Mouse (Mus musculus) T-helper 1 cell (primary cell): ENCODE measurements around the gene Tmem97.
"Not testable (repeated sequence)": the region's sequence is repeated elsewhere in the genome, so short reads cannot be mapped to it uniquely, and the experiment has no call there.

Experiments
- in situ Hi-C: fragments of 300-600 bp; cut with MboI, MseI; formaldehyde crosslinking; loops from one replicate; pipeline ENCODE4 v1.15.1; 2025; ENCODE audit warnings: high pct_unique_total_duplicates

Gene Tmem97

DNA sequence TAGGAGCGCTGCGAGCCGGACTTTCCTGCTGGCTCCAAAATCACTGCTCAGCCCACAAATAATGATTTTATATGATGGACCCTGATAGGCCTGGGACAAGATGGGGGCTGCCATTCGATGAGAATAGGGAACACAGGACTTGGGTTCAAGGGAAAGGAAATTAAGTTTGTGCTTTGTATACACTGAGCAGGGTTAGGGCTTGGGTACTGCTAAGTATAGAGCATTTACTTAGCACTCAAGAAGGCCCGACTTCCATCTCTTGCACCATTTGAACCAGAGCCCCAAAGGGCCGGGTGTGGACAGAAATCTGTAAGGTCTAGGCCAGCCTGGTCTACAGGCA, 452 bp upstream of the Tmem97 start:
- in situ Hi-C loops = no loop called here

DNA sequence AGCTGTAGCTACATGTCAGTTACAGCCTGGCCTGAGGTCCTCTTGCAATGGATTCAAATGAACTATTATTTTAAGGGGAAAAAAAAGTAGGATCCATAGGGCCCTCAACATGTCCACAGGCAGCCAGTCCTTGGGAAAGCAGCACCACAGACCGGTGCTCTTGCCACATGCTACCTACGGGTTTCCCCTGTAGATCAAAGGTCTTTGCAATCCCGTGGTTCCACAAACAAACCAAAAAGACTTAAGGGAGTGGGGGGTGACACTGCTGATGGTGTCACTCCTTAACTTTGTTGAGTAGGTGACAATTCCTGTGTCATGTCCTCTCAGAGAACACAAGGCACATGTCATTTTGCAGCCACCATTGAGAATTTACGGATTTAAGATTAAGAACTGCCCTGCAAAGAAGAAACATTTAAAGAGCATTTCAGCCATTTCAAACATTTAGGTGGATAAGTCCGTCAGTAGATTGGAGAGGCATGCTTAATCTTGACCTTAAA, 1.0 kb downstream of the Tmem97 start:
- in situ Hi-C loops = no loop called here

DNA sequence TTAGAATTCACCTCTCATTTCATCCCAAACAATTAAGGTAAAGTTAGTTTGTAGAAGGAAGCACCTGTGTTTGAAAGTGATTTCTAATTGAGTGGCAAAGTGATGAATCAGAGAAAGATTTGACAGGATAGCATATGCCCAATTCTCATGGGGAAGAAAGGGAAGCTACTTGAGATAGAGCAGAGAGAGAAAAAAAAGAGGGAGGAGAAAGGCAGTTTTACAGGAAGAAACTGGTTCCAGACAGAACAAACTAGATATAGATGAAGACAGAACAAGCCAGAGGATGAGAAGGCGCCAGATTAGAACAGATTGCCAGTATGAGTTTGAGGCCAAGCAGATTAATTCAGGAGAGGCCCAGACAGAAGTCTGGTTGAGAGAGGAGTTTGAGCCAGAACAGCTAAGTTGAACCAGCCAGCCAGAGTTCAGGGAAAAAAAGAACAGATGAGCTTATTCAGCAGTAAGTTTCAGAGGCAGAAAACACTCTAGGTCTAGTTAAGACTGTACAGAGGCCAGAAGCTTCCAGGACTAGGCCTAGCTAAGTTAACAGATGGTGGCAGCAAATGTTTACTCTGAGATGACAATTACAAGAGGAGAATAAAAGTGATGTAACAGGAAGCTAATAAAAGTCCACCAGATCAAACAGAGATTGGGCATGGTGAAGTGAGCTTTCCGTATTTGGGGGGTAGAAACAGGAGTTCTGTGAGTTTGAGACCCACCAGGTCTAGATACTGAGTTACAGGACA, 2.7 kb downstream of the Tmem97 start:
- in situ Hi-C loops = no loop called here

- in situ Hi-C loops = no loop called here
Measured at GRCm38 (mm10) chr11:78545181-78545580, 5.4 kb downstream of the Tmem97 start.

DNA sequence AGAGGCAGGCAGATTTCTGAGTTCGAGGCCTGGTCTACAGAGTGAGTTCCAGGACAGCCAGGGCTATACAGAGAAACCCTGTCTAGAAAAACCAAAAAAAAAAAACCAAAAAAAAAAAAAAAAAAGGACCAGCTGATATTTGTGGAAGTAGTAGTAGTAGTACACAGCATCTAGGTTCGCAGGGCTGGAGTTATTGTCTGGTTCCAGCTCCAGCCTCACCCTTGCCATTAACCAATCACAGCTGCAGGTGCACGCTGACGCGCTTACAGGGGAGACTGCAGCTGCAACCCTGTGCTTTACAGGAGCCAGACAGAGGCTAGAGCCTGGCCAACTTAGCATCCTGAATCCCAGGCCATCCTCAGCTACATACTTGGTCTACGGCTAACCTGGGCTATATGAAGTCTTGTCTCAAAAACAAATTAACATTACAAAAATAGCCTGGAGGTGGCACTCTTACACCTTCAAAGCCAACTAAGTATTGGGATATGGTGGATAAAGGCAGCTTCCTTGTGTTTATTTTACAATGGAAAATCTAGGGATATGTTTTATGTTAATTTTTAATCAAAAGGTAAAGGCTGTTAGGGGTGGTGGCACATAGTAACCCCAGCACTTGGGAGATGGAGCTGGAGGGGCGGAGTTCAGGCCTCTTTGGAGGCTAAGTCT, 6.0 kb downstream of the Tmem97 start:
- in situ Hi-C loops = no loop called here

DNA sequence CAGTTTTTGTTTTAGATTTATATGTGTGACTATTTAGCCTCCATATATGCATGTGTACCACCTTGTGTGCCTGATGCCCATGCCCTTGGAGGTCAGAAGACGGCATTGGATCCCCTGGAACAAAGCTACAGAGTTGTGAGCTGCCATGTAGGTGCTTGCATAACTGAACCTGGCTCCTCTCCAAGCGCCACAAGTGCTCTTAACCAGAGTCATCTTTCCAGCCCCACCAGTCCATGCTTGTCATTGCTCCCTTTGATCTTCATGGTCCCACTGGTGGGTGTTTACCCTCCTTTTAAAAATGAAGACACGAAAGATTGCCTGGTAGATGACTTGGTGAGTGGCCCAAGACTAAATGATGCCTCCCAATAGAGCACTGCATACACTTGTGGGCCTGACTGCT, 10.2 kb downstream of the Tmem97 start:
- in situ Hi-C loops = no loop called here

GRCm38 (mm10) chr11:78536690-78537084, 13.9 kb downstream of the Tmem97 start:
- in situ Hi-C loops = no loop called here

DNA sequence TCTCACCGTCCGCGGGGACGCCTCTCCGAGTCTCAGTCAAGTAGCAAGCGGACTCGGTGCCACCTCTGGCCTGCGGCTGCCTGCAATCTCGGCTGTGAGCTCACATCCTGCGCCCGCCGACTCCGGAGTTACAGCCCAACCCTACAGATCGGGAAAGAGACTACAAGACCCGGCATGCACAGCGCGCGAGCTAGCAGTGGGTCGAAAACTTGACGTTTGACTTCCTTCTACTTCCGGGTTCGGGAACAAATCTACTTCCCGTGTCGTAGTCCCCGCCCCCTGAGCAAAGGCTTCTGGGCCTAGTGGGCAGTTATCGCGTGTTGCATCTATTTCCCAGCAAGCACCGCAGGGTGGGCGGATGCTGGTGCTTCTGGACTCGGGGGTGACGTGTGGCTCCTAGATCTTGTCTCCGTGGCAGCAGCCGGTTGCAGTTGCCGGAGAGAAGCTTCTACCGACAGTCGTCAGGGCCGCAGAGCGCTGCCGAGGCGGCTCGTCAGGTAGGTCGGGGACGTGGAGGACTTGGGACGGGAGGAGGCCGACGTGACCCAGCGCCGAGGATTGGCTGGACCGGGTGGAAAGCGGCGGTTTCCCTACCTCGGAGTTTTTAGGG, 14.4 kb downstream of the Tmem97 start, which contains the start of the genes Tnfaip1 and Ift20:
Gene Tnfaip1 (minus strand): TSS at position 253 of the 610 bp plus-strand sequence.
Gene Ift20 (plus strand): TSS at position 282 of the 610 bp plus-strand sequence.
- in situ Hi-C loops = no loop called here

DNA sequence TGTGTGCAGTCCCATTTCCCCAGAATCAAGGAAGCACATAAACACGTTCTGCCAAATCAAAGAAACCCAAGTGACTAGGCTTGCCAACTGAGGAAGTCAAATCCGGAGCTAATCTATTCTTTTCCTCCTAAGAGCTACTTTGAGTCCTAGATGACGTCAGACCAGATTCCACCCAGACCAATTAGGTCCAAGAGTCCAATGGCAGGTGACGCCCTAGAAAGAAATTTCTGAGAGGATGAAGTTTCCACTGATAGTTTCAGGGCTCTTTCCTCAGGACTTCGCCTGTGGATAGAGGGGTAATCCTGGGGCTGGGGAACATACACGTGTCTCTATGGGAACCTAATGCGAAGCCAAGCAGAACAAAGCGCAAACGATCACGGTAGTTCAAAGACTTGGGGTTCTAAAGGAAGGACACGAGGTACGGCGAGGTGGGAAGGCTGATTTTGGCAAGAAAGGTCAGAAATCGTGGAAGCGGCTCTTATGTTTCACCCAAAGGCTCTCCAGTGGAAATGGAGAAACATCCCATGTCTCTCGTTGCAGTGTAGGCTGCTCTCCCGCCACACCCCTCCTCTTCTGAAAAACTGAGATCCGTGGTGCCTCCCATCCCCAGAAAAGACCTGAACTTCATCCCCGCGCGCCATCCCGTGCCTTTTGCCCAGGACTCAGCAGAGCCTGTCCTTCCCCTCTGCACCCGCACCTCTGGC, 15.0 kb downstream of the Tmem97 start:
- in situ Hi-C loops = no loop called here

DNA sequence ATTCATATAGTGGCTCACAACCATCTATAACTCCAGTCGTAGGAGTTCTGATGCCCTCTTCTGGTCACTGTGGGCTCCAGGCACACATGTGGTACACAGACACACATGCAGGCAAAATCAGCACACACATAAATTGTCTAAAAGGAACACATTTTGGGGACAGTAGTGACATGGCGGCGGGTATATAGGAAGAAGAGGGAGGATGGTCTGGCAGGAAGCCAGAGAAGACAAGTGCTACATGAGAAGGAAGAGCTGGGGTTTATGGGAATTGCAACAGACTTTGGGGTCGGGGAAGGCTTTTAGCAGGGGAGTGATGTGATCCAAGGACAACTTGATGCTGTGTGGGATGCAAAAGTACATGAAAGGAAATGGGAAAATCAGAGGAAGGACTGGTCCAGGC, 16.1 kb downstream of the Tmem97 start:
- in situ Hi-C loops = no loop called here

- in situ Hi-C loops = not testable (repeated sequence)
Measured at GRCm38 (mm10) chr11:78531515-78531914, 19.1 kb downstream of the Tmem97 start.

DNA sequence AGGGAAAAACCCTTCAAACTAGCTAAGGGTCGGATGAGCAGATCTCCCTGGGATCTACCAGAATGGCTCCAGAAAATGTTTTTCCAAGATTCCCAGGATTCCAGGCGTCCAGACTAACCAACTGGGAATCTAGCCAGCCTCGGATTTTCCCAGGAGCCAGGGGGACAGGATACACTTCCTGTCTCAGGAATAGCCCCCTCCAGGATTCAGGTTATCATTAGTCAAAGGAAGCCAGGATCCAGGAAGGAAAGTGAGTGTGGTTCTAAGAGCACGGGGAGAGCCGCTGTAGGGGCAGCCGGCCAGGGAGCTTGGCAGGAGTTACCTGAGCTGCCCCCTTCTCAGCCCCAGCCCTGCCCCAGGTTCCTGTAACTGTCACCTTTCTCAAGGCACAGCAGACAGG, 19.5 kb downstream of the Tmem97 start:
- in situ Hi-C loops = no loop called here

DNA sequence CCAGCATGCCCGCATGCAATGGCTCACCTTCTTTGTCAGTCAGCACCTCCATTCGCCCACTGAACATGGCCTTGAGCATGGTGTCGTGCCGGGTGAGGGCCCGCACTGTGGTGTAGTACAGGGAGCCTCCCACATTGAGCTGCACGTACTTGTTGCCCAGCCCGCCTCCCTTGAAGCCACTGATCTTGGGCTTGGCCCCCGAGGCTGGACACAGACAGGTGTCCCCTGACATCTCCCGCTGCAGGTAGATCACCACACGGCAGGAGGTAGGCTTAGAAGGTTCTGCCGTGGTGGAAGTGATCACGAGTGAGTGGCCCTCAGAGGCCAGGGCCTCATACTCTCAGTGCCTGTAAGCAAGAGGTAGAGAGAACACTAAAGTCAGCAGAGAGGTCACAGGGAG, 20.6 kb downstream of the Tmem97 start:
- in situ Hi-C loops = no loop called here

GRCm38 (mm10) chr11:78528714-78529113, 21.9 kb downstream of the Tmem97 start:
- in situ Hi-C loops = no loop called here

GRCm38 (mm10) chr11:78524838-78525237, 25.7 kb downstream of the Tmem97 start:
- in situ Hi-C loops = no loop called here

DNA sequence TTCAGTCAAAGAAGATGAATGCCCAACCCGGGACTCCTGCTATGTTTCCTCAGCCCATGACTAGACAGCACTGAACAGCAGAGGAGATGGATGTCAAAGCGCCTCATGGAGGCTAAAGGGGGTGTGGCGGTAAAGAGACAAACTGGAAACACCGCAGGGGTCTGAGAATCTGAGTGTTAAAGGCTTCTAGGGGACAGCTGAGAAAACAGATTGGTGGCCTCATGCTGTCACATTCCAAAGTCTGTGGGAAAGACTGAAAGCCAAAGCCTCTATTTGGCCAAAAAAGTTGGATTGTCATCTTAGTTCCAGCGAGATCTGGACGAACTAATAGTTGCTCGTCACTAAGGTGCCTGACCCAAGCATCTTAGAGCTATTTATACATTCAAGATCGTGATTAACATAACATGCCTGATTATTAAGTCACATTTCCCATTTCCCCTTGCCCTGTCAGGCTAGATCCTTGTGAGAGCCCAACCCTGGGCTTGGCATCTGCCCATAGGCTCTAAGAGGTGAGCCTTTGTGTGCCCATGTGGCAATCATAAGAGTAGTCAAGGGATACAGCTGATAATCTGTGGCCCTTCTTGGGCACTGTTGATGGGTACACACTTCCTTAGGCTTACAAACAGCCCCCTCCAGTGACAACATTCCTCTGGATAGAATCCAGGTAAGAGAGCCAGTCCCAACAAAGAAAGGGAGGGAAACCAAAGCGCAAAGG, 27.2 kb downstream of the Tmem97 start:
- in situ Hi-C loops = no loop called here

DNA sequence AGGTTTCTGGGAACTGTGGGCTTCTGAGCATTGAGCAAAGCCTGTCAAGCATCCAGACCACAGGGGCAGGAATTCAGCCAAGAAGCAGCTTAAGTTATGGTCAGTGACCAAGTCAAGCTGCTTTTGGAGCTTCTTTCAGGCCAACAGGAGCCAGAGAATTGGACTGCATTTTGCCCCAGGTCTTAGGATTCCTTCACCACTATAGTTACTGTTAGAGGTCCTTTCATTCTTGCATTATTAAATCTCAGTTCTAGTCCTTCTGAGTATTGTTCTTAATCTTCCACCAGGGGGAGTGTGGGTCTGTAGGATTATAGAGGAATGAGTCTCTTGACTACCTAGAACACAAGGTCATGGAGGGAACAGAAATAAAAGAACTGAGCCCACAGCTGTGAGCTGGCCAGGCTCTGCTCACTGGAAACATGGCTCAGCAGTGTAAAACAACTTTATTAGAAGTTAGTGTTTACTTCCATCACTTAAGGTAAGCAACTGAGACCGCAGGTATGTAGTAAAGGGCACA, 28.0 kb downstream of the Tmem97 start:
- in situ Hi-C loops = no loop called here

DNA sequence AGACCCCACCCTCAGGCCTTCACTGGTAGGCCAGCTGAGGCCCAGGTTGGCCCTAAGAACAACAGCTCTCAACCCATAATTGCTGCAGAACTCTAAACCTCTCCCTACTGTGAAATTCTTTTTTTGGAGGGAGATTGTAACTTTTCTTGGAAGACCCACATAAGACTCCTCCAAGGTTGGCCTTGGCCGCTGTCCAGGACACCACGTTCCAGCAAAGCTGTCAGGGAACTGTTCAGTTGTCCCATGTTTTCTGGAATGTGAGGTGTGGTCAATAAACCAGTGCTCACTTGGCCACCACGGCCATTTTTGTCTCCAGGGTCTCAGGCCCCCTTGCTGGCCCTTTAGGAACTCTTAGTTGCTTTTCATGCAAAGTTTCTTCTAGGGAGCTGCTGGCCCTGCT, 28.7 kb downstream of the Tmem97 start:
- in situ Hi-C loops = no loop called here

- in situ Hi-C loops = no loop called here
Measured at GRCm38 (mm10) chr11:78518931-78519330, 31.6 kb downstream of the Tmem97 start.

DNA sequence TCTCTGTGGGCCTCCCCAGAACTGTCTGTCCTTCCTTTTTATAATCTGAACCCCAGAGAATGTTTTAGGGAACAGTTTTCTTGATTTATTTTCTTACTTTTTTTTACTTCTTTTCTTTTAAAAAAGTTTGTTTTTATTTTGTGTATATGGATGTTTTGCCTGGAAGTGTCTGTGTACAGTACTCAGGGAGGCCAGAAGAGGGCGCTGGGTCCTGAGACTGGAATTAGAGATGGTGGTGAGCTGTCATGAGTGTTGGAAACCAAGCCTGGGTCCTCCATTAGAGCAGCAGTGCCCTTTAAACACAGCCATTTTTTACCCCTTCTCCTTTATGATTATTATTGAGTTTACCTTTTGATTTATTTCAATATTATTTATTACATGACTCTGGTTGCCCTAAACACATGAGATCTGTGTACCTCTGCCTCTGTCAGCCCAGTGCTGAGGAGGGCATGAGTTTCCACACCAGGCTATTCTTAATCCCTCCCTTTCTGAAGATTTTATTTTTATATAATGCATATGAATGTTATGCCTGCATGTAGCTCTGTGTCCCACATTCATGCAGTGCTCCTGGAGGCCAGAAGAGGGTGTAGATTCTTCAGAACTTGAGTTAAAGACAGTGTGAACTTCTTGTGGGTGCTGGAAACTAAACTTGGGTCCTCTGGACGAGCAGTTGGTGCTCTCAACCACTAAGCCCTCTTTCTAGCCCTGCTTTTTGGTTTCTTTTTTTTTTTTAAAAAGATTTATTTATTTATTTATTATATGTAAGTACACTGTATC, 34.8 kb downstream of the Tmem97 start:
- in situ Hi-C loops = no loop called here
